Mouse (Mus musculus) hindbrain, embryonic 16.5 days (tissue): ENCODE results near the gene Large1. TPM values are rescaled to one million over a fixed set of nuclear protein-coding genes. Genes with fewer than 3 reads are reported as not detected.

Experiments used
- ATAC-seq: fragments of 200-750 bp; cut with Nextera tagmentation; 2 replicates; pipeline ENCODE4 v1.8.0; 2017; ENCODE audit warnings: moderate TSS enrichment, moderate library complexity
- H3K27ac ChIP-seq: fragments of 300-500 bp; sonication (generic); 2 replicates; pipeline ENCODE4 v1.5.1; 2014; ENCODE audit warnings: low read depth, mild to moderate bottlenecking, control low read depth, low read length, moderate library complexity
- H3K27me3 ChIP-seq: fragments of 300-500 bp; sonication (generic); replicated peaks from 2 replicates; pipeline ENCODE4 v1.6.1; 2014; ENCODE audit warnings: low read length; ENCODE audit not compliant: control insufficient read depth, insufficient read depth
- H3K36me3 ChIP-seq: fragments of 300-500 bp; sonication (generic); 2 replicates; pipeline ENCODE4 v1.6.1; 2014; ENCODE audit warnings: mild to moderate bottlenecking, low read length, moderate library complexity, mixed read lengths; ENCODE audit not compliant: control insufficient read depth, insufficient read depth
- H3K4me1 ChIP-seq: fragments of 300-500 bp; sonication (generic); 2 replicates; pipeline ENCODE4 v1.6.1; 2014; ENCODE audit warnings: low read depth, low read length; ENCODE audit not compliant: control insufficient read depth, insufficient read depth
- H3K4me2 ChIP-seq: fragments of 300-500 bp; sonication (generic); 2 replicates; pipeline ENCODE4 v1.6.1; 2014; ENCODE audit warnings: mild to moderate bottlenecking, low read length, control low read depth, moderate library complexity
- H3K4me3 ChIP-seq: fragments of 300-500 bp; sonication (generic); 2 replicates; pipeline ENCODE4 v1.5.1; 2014; ENCODE audit warnings: mild to moderate bottlenecking, low read length, control low read depth, moderate library complexity
- H3K9ac ChIP-seq: fragments of 300-500 bp; sonication (generic); 2 replicates; pipeline ENCODE4 v1.6.1; 2014; ENCODE audit warnings: low read depth, mild to moderate bottlenecking, control low read depth, low read length, moderate library complexity
- H3K9me3 ChIP-seq: fragments of 300-500 bp; sonication (generic); 2 replicates; pipeline ENCODE4 v1.6.1; 2014; ENCODE audit warnings: mild to moderate bottlenecking, low read length, moderate library complexity; ENCODE audit not compliant: control insufficient read depth
- WGBS: fragments of 180-500 bp; shearing (Covaris S2); extraction: QIAGEN DNeasy Blood & Tissue Kit; methylation state at CpG from one replicate; pipeline ENCODE4 v1.1.7; 2014; 5-methylcytosine and 5-hydroxymethylcytosine counted together
- microRNA-seq: library from miRNA; unstranded; fragments of <30 nt; microRNA quantifications from one replicate; pipeline ENCODE4, GENCODE M21; 2017
- polyA plus RNA-seq: library from polyadenylated mRNA; unstranded; fragments of >200 nt; fragmentation: Nextera tagmentation; extraction: Ambion mirVana; gene quantifications from 2 replicates; pipeline ENCODE4 v1.2.1, GENCODE M21; 2015

Large1 gene
- polyA plus RNA-seq, 1 experiment from 2014 or later = 16.3 TPM

DNA sequence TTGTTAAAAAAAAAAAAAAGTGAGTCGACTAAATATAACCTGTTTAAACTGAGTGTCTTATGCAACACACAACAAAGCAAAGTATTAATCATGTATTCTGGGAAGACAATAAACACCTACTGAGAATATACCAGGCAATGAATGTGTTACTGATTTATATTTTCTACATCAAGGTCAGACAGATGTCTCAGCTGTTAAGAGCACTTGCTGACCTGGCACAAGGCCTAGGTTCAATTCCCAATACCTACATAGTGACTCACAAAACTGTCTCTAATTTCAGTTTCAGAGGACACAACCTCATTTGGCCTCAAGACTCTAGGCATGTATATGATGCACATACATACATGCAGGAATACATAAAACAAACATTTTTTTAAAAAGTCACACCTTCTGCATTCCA is 575.5 kb downstream of the Large1 start:
- no peaks in the 10 kb centered on the region for H3K36me3 ChIP-seq
- H3K27ac ChIP-seq = no peak overlapping the region
- ATAC-seq = no peak
- H3K4me1 ChIP-seq = no peaks in the 10 kb centered on the region
- H3K9me3 ChIP-seq = no peaks in the 10 kb centered on the region
- no peak overlapping the region for H3K4me3 ChIP-seq
- 68% methylated on average over 1 of the region's 1 CpGs for WGBS
- H3K27me3 ChIP-seq = no peaks in the 10 kb centered on the region
- H3K4me2 ChIP-seq = no peak overlapping the region
- no peak overlapping the region for H3K9ac ChIP-seq

DNA sequence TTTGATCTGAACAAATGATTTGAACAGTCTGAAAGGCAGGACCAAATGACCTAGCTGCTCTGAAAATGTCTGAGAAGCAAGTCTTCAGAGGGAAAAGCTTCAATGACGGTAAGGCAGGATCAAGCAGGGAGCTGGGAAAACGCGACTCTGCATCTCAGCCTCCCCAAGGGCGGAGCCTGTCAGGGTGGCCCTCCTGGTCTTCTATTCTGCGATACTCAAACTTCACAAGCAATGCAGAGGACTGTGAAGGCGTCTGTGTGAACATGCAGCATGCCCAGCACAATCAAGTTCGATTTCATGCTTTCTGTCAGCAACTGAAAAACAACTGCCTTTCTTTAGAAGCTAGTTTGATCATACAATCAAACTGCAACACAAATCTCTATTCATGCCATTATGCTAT is 586.6 kb downstream of the Large1 start:
- no peaks in the 10 kb centered on the region for H3K27me3 ChIP-seq
- WGBS = 24% methylated on average over 7 of the region's 7 CpGs
- no peaks in the 10 kb centered on the region for H3K9me3 ChIP-seq
- no peak overlapping the region for H3K27ac ChIP-seq
- H3K9ac ChIP-seq = no peak overlapping the region
- no peaks in the 10 kb centered on the region for H3K36me3 ChIP-seq
- ATAC-seq = no peak
- no peak overlapping the region for H3K4me2 ChIP-seq
- no peaks in the 10 kb centered on the region for H3K4me1 ChIP-seq
- no peak overlapping the region for H3K4me3 ChIP-seq

- Histone ChIP-seq H3K36me3 (no peaks in the 10 kb centered on the region), H3K27me3 (no peaks in the 10 kb centered on the region), H3K4me2 (no peak overlapping the region), H3K9ac (no peak overlapping the region), H3K4me1 (no peaks in the 10 kb centered on the region), H3K4me3 (no peak overlapping the region), H3K9me3 (no peaks in the 10 kb centered on the region), H3K27ac (no peak overlapping the region)
- 70% methylated on average over 4 of the region's 4 CpGs for WGBS
- ATAC-seq = no peak
These were observed 587.6 kb downstream of the Large1 start for GRCm38 (mm10) chr8:72765696-72766095.

Small RNA genes within 50 kb of the gene (microRNA-seq; reads per million reads assigned to microRNA genes)
- gene Mir28b = not detected
